Mouse (Mus musculus) c-Kit-positive CD71-positive TER-119-positive erythroid progenitor cells, embryonic 14.5 days (primary cell): ENCODE data around the gene Myl6.

ENCODE experiments used
- DNase-seq: peaks from one replicate; pipeline ENCODE4 v3.0.0-alpha.2; 2013; ENCODE audit warnings: low spot score

Gene Myl6

DNA sequence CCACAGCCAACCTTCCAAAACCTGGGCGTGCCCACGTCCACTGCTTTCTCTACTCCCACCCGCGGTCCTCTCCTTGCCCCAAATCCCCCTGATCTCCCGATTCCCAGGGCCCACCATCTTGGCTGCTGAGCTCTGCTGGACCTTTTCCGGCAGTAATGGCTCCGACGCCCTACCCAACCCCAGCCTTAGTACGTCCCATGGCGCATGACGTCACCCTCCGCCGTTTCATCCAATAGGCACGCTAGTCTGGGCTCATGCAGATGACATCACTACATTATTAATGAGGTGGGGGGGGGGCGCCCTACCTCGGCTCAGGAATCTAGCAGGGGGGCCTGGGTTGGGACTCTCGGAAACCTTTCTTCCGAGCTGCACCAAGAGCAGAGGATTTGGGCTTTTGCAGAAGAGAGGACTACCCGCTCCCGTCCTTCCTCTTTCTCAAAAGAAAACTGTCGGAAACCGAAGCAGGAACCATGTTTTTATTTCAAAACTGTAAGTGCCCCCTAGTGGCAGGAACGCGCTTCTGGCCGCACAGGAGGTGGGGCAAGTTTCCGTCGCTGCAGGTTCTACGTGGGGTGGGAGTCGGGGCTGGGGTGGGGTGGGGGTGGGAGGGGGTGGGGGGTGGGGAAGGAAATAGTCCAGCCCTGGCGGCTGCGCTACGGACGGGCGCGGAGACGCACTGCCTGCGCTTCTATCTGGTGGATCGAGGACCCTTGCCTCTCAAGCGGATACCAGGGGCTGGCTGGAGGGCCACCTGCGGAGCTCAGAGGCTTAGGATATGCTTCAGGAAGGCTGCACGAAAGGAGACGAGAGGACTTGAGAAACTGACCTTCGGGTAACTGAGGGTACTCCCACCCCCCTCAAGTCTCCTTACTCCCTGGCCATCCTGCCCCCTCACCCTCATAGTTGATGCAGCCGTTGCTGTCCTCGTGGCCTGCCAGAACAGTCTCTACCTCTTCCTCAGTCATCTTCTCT is at the start of gene Myl6:
TSS of gene Myl6 (minus strand) at position 451 of the 972 bp plus-strand sequence.
- peak; percentile 98 for DNase-seq

DNA sequence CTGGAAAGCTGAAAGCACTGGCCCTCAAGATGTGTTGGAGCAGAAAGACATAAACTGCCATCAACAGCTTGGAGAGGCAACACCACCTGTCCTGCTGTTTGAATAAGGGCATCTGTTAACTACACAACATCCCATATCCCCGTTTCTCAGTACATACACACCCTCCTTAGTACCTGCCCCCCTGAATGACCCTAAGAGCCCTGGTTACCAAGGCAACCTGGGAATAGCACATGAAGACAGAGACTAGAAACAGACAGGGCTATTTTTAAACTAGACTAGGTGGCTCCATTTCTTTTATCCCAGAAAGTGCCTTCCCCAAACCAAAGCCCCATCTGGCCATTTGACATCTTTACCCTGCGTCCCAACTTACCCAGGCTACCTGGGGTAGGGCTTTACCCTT is 49.2 kb upstream of the Myl6 start:
- DNase-seq = no peak

- DNase-seq = no peak
These were observed 44.5 kb upstream of the Myl6 start for GRCm38 (mm10) chr10:128538340-128538870.

DNA sequence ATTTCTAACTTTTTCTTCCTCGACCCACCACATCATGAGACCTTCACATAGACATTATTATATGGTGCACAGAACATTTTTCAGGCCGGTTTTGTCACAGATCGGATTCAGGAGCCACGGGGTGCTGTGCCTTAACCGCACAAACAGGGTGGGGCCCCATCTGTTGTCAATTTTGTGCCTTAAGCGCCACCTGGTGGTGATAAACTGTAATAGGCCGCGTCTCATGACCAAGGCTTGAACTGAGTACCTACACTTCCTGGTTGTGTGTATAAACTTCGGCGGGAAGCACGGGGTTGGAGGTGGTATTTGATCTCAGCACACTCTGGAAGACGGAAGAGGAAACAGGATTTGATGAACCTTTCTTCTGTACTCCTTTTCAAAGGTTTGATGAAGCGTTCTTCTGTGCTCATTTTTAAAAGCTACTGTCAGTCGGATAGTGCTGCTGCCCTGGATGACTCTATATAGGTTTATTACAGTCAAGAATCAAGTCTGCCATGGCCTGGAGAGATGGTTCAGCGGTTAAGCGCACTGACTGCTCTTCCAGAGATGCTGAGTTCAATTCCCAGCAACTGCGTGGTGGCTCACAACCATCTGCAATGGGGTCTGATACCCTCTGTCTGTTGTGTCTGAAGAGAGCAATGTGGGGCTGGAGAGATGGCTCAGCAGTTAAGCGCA is 42.5 kb upstream of the Myl6 start:
- DNase-seq = peak; percentile 96

GRCm38 (mm10) chr10:128535624-128536265 is 41.8 kb upstream of the Myl6 start:
- DNase-seq = no peak

DNA sequence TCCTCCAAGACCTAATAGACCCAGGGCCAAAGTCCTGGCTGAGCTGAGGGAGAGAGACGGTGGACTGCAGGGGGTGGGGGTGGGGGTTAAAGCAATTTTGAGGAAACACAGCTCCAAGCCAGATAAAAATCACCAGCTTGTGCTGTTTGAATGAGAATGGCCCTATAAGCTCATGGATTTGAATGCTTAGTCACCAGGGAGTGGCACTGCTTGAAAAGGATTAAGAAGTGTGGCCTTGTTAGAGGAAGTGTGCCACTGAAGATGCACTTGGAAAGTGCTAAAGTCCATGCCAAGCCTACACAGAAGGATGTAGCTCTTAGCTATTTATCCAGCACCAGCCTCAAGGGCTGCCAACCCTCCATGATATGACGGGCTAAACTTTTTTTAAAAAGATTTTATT is 41.3 kb upstream of the Myl6 start:
- no peak for DNase-seq

DNA sequence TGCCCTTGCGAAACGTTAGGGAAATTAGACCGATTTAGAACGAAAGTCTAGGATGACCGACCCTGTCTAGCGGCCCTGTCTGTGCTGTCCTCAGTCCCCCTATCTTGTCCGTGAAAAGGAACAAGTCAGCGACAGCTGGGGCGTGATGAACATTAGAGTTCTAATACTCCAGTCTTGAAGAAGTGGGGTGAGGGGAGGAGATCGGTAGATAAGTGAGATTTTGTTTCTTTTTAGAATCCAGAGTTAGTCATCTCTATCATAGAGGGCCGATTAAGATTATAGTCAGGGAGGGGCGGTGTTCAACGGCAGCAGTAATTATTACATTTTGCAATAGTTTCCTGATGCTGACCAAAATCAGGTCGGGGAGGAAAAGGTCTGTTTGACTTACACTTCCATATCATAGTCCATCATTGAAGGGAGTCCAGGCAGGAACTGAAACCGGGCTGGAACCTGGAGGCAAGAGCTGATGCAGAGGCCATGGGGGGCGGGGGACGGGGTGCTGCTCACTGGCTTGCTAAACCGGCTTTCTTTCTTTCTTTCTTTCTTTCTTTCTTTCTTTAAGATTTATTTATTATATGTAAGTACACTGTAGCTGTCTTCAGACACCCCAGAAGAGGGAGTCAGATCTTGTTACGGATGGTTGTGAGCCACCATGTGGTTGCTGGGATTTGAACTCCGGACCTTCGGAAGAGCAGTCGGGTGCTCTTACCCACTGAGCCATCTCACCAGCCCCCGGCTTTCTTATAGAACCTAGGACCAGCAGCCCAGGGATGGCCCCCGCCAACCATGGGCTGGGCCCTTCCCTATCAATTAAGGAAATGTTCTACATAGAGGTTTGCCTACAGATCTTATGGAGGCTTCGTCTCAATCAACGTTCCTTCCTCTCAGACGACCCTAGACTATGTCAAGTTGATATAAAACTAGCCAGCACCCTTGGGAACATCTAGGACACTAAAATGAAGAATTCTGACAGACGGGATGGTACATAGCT is 32.7 kb upstream of the Myl6 start:
- DNase-seq = no peak

- peak; percentile 99 for DNase-seq
These were observed 31.8 kb upstream of the Myl6 start, which contains the start of gene Esyt1 for GRCm38 (mm10) chr10:128525671-128526308. Gene Esyt1 (minus strand): TSS chr10:128525871.

DNA sequence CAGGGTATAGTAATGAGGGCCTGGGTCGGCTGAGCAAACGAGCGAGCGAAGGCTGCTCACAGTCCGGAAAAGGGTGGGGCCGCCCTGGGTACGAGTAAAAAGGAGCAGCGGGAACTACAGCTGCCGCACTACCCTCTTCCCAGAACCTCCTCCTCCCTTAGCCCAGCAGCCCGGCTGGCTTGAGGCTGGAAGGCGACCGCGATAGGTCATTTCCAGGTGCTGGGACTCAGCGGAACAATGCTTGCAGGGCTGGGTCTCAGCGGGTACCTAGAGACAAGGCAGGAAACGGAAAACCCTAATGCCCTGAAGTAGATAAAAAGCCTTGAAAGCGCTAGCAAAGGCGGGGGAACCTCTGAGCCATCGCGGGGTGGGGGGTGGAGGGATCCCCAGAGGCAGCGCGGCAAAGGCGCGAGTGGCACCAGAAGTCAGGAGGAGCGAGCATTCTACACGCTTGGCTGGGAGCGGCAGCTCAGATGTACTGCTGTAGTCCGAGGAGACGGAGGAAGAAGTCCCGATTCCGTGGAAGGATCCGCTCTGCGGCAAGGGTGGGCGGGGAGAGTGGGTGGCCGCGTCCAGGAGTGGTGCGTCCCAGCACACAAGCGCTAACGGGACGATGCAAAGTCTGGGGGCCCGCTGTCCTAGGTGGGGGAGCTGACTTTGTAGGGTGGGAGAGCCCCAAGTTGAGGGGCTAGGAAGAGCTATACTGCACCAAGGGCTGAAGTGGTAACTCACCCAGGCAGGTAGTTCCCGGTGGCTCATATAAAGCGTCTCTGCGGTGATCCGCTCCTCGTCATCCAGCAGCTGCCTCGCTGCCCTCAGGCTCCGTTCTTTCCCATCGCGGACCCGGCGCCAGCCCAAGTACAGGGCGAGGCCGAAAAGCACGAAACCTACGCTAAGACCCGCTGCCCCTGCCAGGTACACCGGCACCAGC is 31.1 kb upstream of the Myl6 start:
- peak; percentile 52 for DNase-seq

DNA sequence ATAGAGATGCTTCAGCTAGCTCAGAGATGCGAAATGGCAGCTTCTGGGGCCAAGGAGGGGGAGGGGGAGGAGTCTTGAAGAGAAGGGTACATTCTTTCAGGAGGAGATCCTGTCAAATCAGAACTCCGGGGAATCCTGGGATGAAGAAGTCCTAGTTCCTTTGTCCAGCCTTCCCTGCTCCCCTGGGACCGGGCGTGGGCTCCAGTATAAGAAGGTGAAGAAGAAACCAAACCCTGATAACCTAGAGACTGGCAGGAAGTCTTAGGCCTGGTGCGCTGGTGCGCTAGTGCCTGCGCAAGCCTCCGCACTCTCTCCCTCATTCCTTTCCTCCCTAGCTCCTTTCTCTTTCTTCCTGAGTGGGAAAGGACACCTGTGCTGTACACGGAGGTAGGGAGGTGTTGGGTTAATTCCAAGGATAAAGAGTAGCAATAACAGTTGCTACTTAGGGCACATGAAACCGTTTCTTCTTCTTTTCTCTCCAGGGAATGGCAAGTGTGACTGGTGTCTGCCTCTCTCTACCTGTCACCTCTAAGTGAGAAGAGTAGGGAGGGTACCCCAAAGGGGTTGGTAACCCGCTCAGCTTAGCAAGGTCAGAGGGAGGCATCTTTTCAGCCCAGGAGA is 30.3 kb upstream of the Myl6 start:
- DNase-seq = no peak

GRCm38 (mm10) chr10:128522351-128522750 is 28.4 kb upstream of the Myl6 start:
- DNase-seq = no peak

DNA sequence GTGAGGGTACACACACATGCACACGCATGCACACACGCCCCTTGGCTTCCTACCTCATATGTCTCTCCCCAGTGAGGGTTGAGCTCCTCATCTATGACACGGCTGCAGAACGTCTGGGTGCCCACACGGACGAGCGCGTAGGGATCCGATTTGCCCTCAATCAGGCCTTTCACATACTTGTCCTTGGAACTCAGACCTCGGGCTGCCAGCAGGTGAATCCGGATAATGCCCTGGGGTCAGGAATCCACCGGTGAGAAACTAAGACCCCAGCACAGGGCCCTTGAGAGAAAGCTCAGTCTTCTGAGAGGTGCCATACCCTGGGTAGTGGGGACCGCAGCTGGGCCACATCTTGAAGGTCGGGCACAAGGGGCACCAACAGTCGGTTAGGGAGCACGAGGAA is 26.6 kb upstream of the Myl6 start:
- no peak for DNase-seq

DNA sequence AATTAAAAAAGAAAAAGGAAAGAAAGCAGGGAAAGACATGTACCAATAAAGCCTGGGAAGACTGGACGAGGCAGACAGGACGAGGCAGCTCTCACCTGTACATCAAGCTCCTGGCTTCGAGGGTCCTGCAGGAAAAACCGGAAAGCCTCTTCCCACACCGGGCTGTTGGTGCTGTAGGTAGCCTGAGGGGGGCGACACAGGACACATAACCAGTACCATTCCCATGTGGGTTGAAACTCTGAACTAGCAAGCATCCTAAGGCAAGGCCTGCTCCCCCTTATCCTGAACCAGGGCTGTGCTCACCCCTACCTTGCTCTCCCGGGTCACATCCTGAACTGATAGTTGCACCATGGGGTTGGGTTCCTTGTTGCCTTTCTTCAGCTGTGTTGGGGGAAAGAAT is 24.9 kb upstream of the Myl6 start:
- no peak for DNase-seq

DNA sequence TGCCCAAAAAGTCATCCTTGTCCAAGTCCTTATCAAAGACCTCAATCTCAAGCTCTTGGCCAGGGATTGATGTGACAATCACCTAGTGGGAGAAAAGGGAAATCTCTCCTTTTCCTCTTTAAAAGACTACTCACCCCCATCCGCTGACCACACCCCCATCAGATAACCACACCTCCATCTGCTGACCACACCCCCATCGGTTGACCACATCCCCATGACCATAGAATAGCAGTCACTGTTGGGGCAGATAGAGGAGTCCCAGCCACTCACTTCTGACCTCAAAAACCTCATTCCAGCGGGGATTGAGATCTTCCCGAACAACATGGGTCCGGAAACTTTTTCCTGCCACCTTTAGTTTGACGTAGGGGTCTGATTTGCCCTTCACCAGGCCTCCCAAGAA is 22.7 kb upstream of the Myl6 start:
- no peak for DNase-seq

GRCm38 (mm10) chr10:128516029-128516428 is 22.1 kb upstream of the Myl6 start:
- DNase-seq = no peak

- no peak for DNase-seq
These were observed 21.1 kb upstream of the Myl6 start for GRCm38 (mm10) chr10:128515044-128515443.

GRCm38 (mm10) chr10:128511761-128512160 is 17.8 kb upstream of the Myl6 start:
- no peak for DNase-seq

DNA sequence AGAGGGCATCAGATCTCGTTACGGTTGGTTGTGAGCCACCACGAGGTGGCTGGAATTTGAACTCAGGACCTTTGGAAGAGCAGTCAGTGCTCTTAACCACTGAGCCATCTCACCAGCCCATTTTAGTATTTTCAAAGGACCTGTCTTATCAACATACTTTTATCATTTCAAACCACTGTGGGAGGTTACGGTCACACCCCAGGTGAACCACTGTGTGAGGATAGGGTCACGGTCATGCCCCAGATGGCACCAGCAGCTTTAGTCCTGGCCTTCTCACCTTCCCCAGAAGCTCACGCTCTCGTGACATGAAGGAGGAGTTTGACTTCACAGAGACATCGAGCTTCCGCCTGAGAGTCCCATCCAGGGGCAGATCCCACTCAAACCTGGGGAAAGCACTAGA is 17.2 kb upstream of the Myl6 start:
- no peak for DNase-seq

DNA sequence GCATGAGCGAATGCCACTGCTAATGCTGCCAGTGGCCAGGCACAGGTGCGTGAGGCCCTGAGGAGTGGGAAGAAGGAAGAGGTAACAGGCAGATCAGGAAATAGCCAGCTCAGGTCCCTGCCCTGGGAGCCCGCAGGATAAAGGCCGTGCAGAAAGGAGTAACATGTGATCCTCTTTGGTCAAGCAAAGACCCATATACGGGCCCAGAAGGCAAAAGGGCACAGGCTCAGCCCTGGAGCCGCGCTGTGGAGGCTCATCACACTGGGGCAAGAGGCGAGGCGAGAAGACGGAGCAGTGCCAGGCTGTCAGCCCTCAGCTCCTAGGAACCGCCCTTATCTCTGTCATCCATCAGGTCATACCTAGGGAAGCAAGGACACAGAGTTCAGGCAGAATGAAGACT is 16.4 kb upstream of the Myl6 start:
- no peak for DNase-seq
